Mouse (Mus musculus) CH12.LX (cell line): Measurements from ENCODE around the gene Tmco4.

Experiments used
- CTCF ChIP-seq, 2 experiments: IDR thresholded peaks in 1 of 2; conservative IDR thresholded peaks in 1 of 2; 2 replicates each; pipeline ENCODE4 v1.5.1; 2011 to 2012; ENCODE audit warnings: low read depth in 2 of 2, low read length in 2 of 2, improper control_type of control experiment in 1 of 2, inconsistent platforms in 1 of 2, mild to moderate bottlenecking in 1 of 2, moderate library complexity in 1 of 2
- E2F4 ChIP-seq: IDR thresholded peaks from 2 replicates; pipeline ENCODE4 v1.6.1; 2011; ENCODE audit warnings: low read depth, low read length, improper control_type of control experiment; ENCODE audit not compliant: insufficient replicate concordance
- JUND ChIP-seq: conservative IDR thresholded peaks from 2 replicates; pipeline ENCODE4 v1.6.1; 2011; ENCODE audit warnings: low read depth, low read length, improper control_type of control experiment
- POLR2A ChIP-seq: IDR thresholded peaks from 2 replicates; pipeline ENCODE4 v1.6.1; 2011; ENCODE audit warnings: low read depth, mild to moderate bottlenecking, improper control_type of control experiment, low read length
- POLR2AphosphoS2 ChIP-seq: IDR thresholded peaks from 2 replicates; pipeline ENCODE4 v1.6.1; 2011; ENCODE audit warnings: low read depth, low read length, improper control_type of control experiment

DNA sequence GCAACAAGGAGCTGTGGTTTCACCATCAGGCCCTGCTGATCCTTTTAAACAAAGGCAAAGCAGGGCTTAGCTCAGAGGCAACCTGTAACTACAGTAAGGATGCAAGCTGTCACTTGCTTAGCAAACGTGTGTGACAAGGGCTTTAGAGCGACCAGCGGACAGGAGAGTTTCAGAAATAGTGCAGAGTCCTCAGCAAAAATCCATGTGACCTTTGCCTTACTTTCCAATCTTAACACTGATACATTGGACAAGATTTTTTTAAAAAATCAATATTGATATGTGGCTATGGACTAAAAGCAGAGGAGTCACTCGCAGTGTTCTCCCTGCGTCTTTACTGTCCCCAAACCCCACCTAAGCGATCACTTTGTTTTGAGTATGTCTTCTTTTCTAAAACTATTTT is 1.3 kb upstream of the Tmco4 start:
- no peak for TF ChIP-seq CTCF (conservative IDR thresholded peaks at IDR 0.05 in 1 of 2, IDR thresholded peaks at IDR 0.05 in 1 of 2; ENCODE audit: low read depth in 2 of 2, low read length in 2 of 2)
- TF ChIP-seq POLR2A: no peak
- TF ChIP-seq E2F4: no peak
- no peak for TF ChIP-seq JUND
- no peak for TF ChIP-seq POLR2AphosphoS2
